Mouse (Mus musculus): Measurements from ENCODE around the gene Slc6a21. TPM values are rescaled to one million over a fixed set of nuclear protein-coding genes. Genes with fewer than 3 reads are reported as not detected.

Gene Slc6a21
- polyA plus RNA-seq (2014; fragmentation: Nextera tagmentation; extraction: Ambion mirVana): not detected in 2 replicates

- Histone ChIP-seq H3K27ac (ENCODE audit: low read depth, low read length) (no peak within 1 kb of the TSS), H3K36me3 (ENCODE audit: control insufficient read depth, insufficient read depth, low read length) (no peaks in the 10 kb centered on the region), H3K4me1 (replicated peaks; ENCODE audit: control insufficient read depth, insufficient read depth, low read length) (no peaks in the 10 kb centered on the region), H3K9me3 (ENCODE audit: control insufficient read depth, low read length) (no peaks in the 10 kb centered on the region), H3K9ac (ENCODE audit: low read length) (0 out of 2 replicates have a peak within 1 kb of the TSS, but pooled peaks have one; percentile 3), H3K27me3 (ENCODE audit: control insufficient read depth, insufficient read depth, low read length) (no peaks in the 10 kb centered on the region), H3K4me3 (ENCODE audit: low read depth, low read length) (peak within 1 kb of the TSS; percentile 24), H3K4me2 (ENCODE audit: low read depth, low read length, severe bottlenecking) (peak within 1 kb of the TSS; percentile 55)
- DNase-seq (ENCODE audit: low spot score): peak; percentile 89
- no peak for ATAC-seq (replicated peaks; ENCODE audit: low FRiP score)
- WGBS: 7% methylated on average over 44 of the region's 44 CpGs
Measured at GRCm38 (mm10) chr7:45277136-45277760, at the start of gene Slc6a21. Slc6a21 (plus strand) TSS chr7:45277513.

GRCm38 (mm10) chr7:45228548-45228947, 48.8 kb upstream of the Slc6a21 start:
- Histone ChIP-seq H3K4me3 (ENCODE audit: low read depth, low read length) (no peak overlapping the region), H3K4me2 (ENCODE audit: low read depth, low read length, severe bottlenecking) (no peak overlapping the region), H3K27me3 (ENCODE audit: control insufficient read depth, insufficient read depth, low read length) (no peaks in the 10 kb centered on the region), H3K36me3 (ENCODE audit: control insufficient read depth, insufficient read depth, low read length) (peaks cover 40% of the 10 kb centered on the region), H3K4me1 (replicated peaks; ENCODE audit: control insufficient read depth, insufficient read depth, low read length) (peaks cover 4% of the 10 kb centered on the region; the same call in 1 of the 2 replicates), H3K9ac (ENCODE audit: low read length) (no peak overlapping the region), H3K9me3 (ENCODE audit: control insufficient read depth, low read length) (no peaks in the 10 kb centered on the region), H3K27ac (ENCODE audit: low read depth, low read length) (no peak overlapping the region)
- DNase-seq (ENCODE audit: low spot score) (peak; percentile 46), ATAC-seq (replicated peaks; ENCODE audit: low FRiP score) (no peak)
- WGBS: 96% methylated on average over 18 of the region's 18 CpGs

- no peaks in the 10 kb centered on the region for H3K9me3 ChIP-seq (ENCODE audit: control insufficient read depth, low read length)
- peaks cover 9% of the 10 kb centered on the region; the same call in 1 of the 2 replicates for H3K4me1 ChIP-seq (replicated peaks; ENCODE audit: control insufficient read depth, insufficient read depth, low read length)
- no peak overlapping the region for H3K4me2 ChIP-seq (ENCODE audit: low read depth, low read length, severe bottlenecking)
- H3K9ac ChIP-seq (ENCODE audit: low read length): no peak overlapping the region
- no peak overlapping the region for H3K27ac ChIP-seq (ENCODE audit: low read depth, low read length)
- ATAC-seq (replicated peaks; ENCODE audit: low FRiP score): no peak
- H3K27me3 ChIP-seq (ENCODE audit: control insufficient read depth, insufficient read depth, low read length): no peaks in the 10 kb centered on the region
- no peak overlapping the region for H3K4me3 ChIP-seq (ENCODE audit: low read depth, low read length)
- peak; percentile 45 for DNase-seq (ENCODE audit: low spot score)
- peaks cover 37% of the 10 kb centered on the region for H3K36me3 ChIP-seq (ENCODE audit: control insufficient read depth, insufficient read depth, low read length)
- 95% methylated on average over 8 of the region's 8 CpGs for WGBS
Measured at GRCm38 (mm10) chr7:45229046-45229445, 48.3 kb upstream of the Slc6a21 start.

- DNase-seq (ENCODE audit: low spot score) (peak; percentile 45), ATAC-seq (replicated peaks; ENCODE audit: low FRiP score) (no peak)
- H3K4me3 ChIP-seq (ENCODE audit: low read depth, low read length): no peak overlapping the region
- no peaks in the 10 kb centered on the region for H3K9me3 ChIP-seq (ENCODE audit: control insufficient read depth, low read length)
- H3K27me3 ChIP-seq (ENCODE audit: control insufficient read depth, insufficient read depth, low read length): no peaks in the 10 kb centered on the region
- H3K9ac ChIP-seq (ENCODE audit: low read length): no peak overlapping the region
- no peak overlapping the region for H3K4me2 ChIP-seq (ENCODE audit: low read depth, low read length, severe bottlenecking)
- peaks cover 13% of the 10 kb centered on the region; the same call in 1 of the 2 replicates for H3K4me1 ChIP-seq (replicated peaks; ENCODE audit: control insufficient read depth, insufficient read depth, low read length)
- WGBS: 92% methylated on average over 7 of the region's 7 CpGs
- H3K27ac ChIP-seq (ENCODE audit: low read depth, low read length): no peak overlapping the region
- peaks cover 34% of the 10 kb centered on the region for H3K36me3 ChIP-seq (ENCODE audit: control insufficient read depth, insufficient read depth, low read length)
Measured at GRCm38 (mm10) chr7:45229459-45230203, 47.7 kb upstream of the Slc6a21 start.

- no peak overlapping the region for H3K4me3 ChIP-seq (ENCODE audit: low read depth, low read length)
- no peak overlapping the region for H3K27ac ChIP-seq (ENCODE audit: low read depth, low read length)
- H3K9me3 ChIP-seq (ENCODE audit: control insufficient read depth, low read length): no peaks in the 10 kb centered on the region
- WGBS: 93% methylated on average over 12 of the region's 12 CpGs
- peaks cover 4% of the 10 kb centered on the region; the same call in 1 of the 2 replicates for H3K27me3 ChIP-seq (ENCODE audit: control insufficient read depth, insufficient read depth, low read length)
- no peak overlapping the region for H3K9ac ChIP-seq (ENCODE audit: low read length)
- peaks cover 21% of the 10 kb centered on the region; the same call in 1 of the 2 replicates for H3K4me1 ChIP-seq (replicated peaks; ENCODE audit: control insufficient read depth, insufficient read depth, low read length)
- ATAC-seq (replicated peaks; ENCODE audit: low FRiP score) (no peak), DNase-seq (ENCODE audit: low spot score) (peak; percentile 52)
- H3K36me3 ChIP-seq (ENCODE audit: control insufficient read depth, insufficient read depth, low read length): peaks cover 21% of the 10 kb centered on the region
- H3K4me2 ChIP-seq (ENCODE audit: low read depth, low read length, severe bottlenecking): no peak overlapping the region
Measured at GRCm38 (mm10) chr7:45231192-45231591, 46.1 kb upstream of the Slc6a21 start.

GRCm38 (mm10) chr7:45231941-45232340, 45.4 kb upstream of the Slc6a21 start:
- Histone ChIP-seq H3K36me3 (ENCODE audit: control insufficient read depth, insufficient read depth, low read length) (peaks cover 21% of the 10 kb centered on the region), H3K4me2 (ENCODE audit: low read depth, low read length, severe bottlenecking) (no peak overlapping the region), H3K4me3 (ENCODE audit: low read depth, low read length) (no peak overlapping the region), H3K27me3 (ENCODE audit: control insufficient read depth, insufficient read depth, low read length) (peaks cover 6% of the 10 kb centered on the region; the same call in 1 of the 2 replicates), H3K27ac (ENCODE audit: low read depth, low read length) (no peak overlapping the region), H3K9me3 (ENCODE audit: control insufficient read depth, low read length) (no peaks in the 10 kb centered on the region), H3K4me1 (replicated peaks; ENCODE audit: control insufficient read depth, insufficient read depth, low read length) (peaks cover 21% of the 10 kb centered on the region; the same call in 1 of the 2 replicates), H3K9ac (ENCODE audit: low read length) (no peak overlapping the region)
- no peak for ATAC-seq (replicated peaks; ENCODE audit: low FRiP score)
- WGBS: 90% methylated on average over 11 of the region's 11 CpGs
- DNase-seq (ENCODE audit: low spot score): no peak

GRCm38 (mm10) chr7:45232716-45233465, 44.4 kb upstream of the Slc6a21 start:
- Histone ChIP-seq H3K27ac (ENCODE audit: low read depth, low read length) (no peak overlapping the region; the same call in 1 of the 2 replicates), H3K4me2 (ENCODE audit: low read depth, low read length, severe bottlenecking) (no peak overlapping the region), H3K36me3 (ENCODE audit: control insufficient read depth, insufficient read depth, low read length) (peaks cover 21% of the 10 kb centered on the region), H3K27me3 (ENCODE audit: control insufficient read depth, insufficient read depth, low read length) (peaks cover 8% of the 10 kb centered on the region), H3K9ac (ENCODE audit: low read length) (no peak overlapping the region), H3K9me3 (ENCODE audit: control insufficient read depth, low read length) (no peaks in the 10 kb centered on the region), H3K4me3 (ENCODE audit: low read depth, low read length) (no peak overlapping the region), H3K4me1 (replicated peaks; ENCODE audit: control insufficient read depth, insufficient read depth, low read length) (peaks cover 21% of the 10 kb centered on the region; the same call in 1 of the 2 replicates)
- DNase-seq (ENCODE audit: low spot score) (peak; percentile 51), ATAC-seq (replicated peaks; ENCODE audit: low FRiP score) (no peak)
- WGBS: 75% methylated on average over 13 of the region's 13 CpGs
